Mouse (Mus musculus): ENCODE results near the gene Snx33. TPM values are rescaled to one million over a fixed set of nuclear protein-coding genes. Genes with fewer than 3 reads are reported as not detected.

Gene Snx33
- polyA plus RNA-seq (2012; rRNA removed), result 3.4 and 4.2 TPM in 2 replicates

GRCm38 (mm10) chr9:56928041-56928811 is at the start of gene Snx33:
Gene Snx33 (minus strand): TSS chr9:56928371.

GRCm38 (mm10) chr9:56950414-56951400 is 22.5 kb upstream of the Snx33 start, which contains the start of gene Snupn:
Gene Snupn (plus strand): TSS chr9:56950878.

DNA sequence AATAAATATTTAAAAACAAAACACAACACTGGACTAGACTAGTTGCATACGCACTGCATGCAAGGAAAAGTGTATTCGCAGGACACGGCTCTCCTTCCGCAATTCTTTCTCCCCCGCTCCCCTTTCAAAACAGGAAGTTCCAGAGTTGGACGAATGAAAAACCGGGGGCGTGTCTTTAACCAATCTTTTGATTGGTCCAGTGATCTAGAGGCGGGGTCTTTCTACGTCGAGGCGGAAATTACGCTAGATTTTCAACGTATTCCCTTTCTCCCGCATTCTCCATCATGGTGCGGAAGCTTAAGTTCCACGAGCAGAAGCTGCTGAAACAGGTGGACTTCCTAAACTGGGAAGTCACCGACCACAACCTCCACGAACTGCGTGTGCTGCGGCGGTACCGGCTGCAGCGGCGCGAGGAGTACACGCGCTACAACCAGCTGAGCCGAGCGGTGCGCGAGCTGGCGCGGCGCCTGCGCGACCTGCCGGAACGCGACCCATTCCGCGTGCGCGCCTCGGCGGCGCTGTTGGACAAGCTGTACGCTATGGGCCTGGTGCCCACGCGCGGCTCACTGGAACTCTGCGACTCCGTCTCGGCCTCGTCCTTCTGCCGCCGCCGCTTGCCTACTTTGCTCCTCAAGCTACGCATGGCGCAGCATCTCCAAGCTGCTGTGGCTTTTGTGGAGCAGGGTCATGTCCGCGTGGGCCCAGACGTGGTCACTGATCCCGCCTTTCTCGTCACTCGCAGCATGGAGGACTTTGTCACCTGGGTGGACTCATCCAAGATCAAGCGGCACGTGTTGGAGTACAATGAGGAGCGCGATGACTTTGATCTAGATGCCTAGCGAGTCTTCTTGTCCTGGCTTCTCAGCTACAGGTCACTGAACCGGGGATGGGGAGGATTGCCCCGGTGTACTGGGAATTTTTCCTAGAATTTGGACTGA is 9.3 kb upstream of the Snx33 start, which contains the start of gene Imp3:
Imp3 (plus strand) TSS at position 253 of the 938 bp plus-strand sequence.

Other genes starting within 250 kb of the Snx33 start
- gene Lingo1, start 131.9 kb downstream of the Snx33 start, polyA plus RNA-seq (2012; rRNA removed), result 104 and 119 TPM in 2 replicates
- gene Odf3l1, start 63.7 kb downstream of the Snx33 start, polyA plus RNA-seq (2012; rRNA removed), result 0.06 and 0.48 TPM in 2 replicates
- 4.4 and 14.3 TPM in 2 replicates for gene Cspg4, start 63.3 kb downstream of the Snx33 start, polyA plus RNA-seq (2012; rRNA removed)
- gene Imp3, start 9.1 kb upstream of the Snx33 start, polyA plus RNA-seq (2012; rRNA removed), result 140 and 156 TPM in 2 replicates
- 15.6 and 18.2 TPM in 2 replicates for gene Snupn, start 22.5 kb upstream of the Snx33 start, polyA plus RNA-seq (2012; rRNA removed)
- gene Ptpn9, start 66.6 kb upstream of the Snx33 start, polyA plus RNA-seq (2012; rRNA removed), result 39.2 and 39.8 TPM in 2 replicates
- gene Sin3a, start 143.7 kb upstream of the Snx33 start, polyA plus RNA-seq (2012; rRNA removed), result 64.2 and 70.6 TPM in 2 replicates
- gene Man2c1, start 202.3 kb upstream of the Snx33 start, polyA plus RNA-seq (2012; rRNA removed), result 173 and 203 TPM in 2 replicates
- 13.5 and 13.6 TPM in 2 replicates for gene Neil1, start 219.9 kb upstream of the Snx33 start, polyA plus RNA-seq (2012; rRNA removed)
- gene Commd4, start 230.0 kb upstream of the Snx33 start, polyA plus RNA-seq (2012; rRNA removed), result 235 and 255 TPM in 2 replicates

All from central nervous system, embryonic 14 days (tissue).